Mouse (Mus musculus): ENCODE measurements at regions not wholly inside any gene's neighbourhood (a gene's known extent, or its start where the extent isn't known, plus 50 kb on each side); places are given as distances from the start of the nearest gene placed in this dataset.

GRCm38 (mm10) chr15:24743240-24743639 is 670.3 kb downstream of the Basp1 start:
- DNase-seq (ENCODE audit: low spot score), result no peak
- no peaks in the 10 kb centered on the region for H3K27me3 ChIP-seq (replicated peaks; ENCODE audit: insufficient read depth, low read length)
- no peak overlapping the region for H3K27ac ChIP-seq (ENCODE audit: low read length)
- WGBS, result 64% methylated on average over 6 of the region's 6 CpGs
- no peaks in the 10 kb centered on the region for H3K36me3 ChIP-seq (ENCODE audit: insufficient read depth, low read length)
- no peak for ATAC-seq
- TF ChIP-seq CTCF (IDR thresholded peaks at IDR 0.05) (no peak), EP300 (IDR thresholded peaks at IDR 0.05) (no peak)
- no peak overlapping the region for H3K4me2 ChIP-seq (replicated peaks; ENCODE audit: low read depth, low read length)
- H3K9me3 ChIP-seq (ENCODE audit: low read length), result no peaks in the 10 kb centered on the region
- no peaks in the 10 kb centered on the region for H3K4me1 ChIP-seq (ENCODE audit: insufficient read depth, low read depth, low read length)
- H3K9ac ChIP-seq (replicated peaks; ENCODE audit: low read depth), result no peak overlapping the region
- H3K4me3 ChIP-seq (ENCODE audit: low read depth, low read length), result no peak overlapping the region

- Histone ChIP-seq H3K4me2 (replicated peaks; ENCODE audit: low read depth, low read length) (no peak overlapping the region), H3K27ac (ENCODE audit: low read length) (no peak overlapping the region), H3K4me3 (ENCODE audit: low read depth, low read length) (no peak overlapping the region), H3K36me3 (ENCODE audit: insufficient read depth, low read length) (no peaks in the 10 kb centered on the region), H3K9ac (replicated peaks; ENCODE audit: low read depth) (no peak overlapping the region), H3K9me3 (ENCODE audit: low read length) (no peaks in the 10 kb centered on the region), H3K27me3 (replicated peaks; ENCODE audit: insufficient read depth, low read length) (no peaks in the 10 kb centered on the region), H3K4me1 (ENCODE audit: insufficient read depth, low read depth, low read length) (no peaks in the 10 kb centered on the region)
- no peak for TF ChIP-seq CTCF (IDR thresholded peaks at IDR 0.05)
- no peak for TF ChIP-seq EP300 (IDR thresholded peaks at IDR 0.05)
- ATAC-seq (no peak), DNase-seq (ENCODE audit: low spot score) (no peak)
- WGBS, result 82% methylated on average over 4 of the region's 4 CpGs
Observed at GRCm38 (mm10) chr15:24725170-24725569, 688.4 kb downstream of the Basp1 start.

GRCm38 (mm10) chr15:24724664-24725063 is 688.9 kb downstream of the Basp1 start:
- no peaks in the 10 kb centered on the region for H3K36me3 ChIP-seq (ENCODE audit: insufficient read depth, low read length)
- DNase-seq (ENCODE audit: low spot score) (peak; percentile 12), ATAC-seq (no peak)
- no peak overlapping the region for H3K27ac ChIP-seq (ENCODE audit: low read length)
- peak; percentile 47 for TF ChIP-seq CTCF (IDR thresholded peaks at IDR 0.05)
- TF ChIP-seq EP300 (IDR thresholded peaks at IDR 0.05), result no peak
- no peak overlapping the region for H3K4me3 ChIP-seq (ENCODE audit: low read depth, low read length)
- 36% methylated on average over 4 of the region's 4 CpGs for WGBS
- H3K4me1 ChIP-seq (ENCODE audit: insufficient read depth, low read depth, low read length), result no peaks in the 10 kb centered on the region
- H3K4me2 ChIP-seq (replicated peaks; ENCODE audit: low read depth, low read length), result no peak overlapping the region
- H3K9ac ChIP-seq (replicated peaks; ENCODE audit: low read depth), result no peak overlapping the region
- H3K9me3 ChIP-seq (ENCODE audit: low read length), result no peaks in the 10 kb centered on the region
- H3K27me3 ChIP-seq (replicated peaks; ENCODE audit: insufficient read depth, low read length), result no peaks in the 10 kb centered on the region

- no peak overlapping the region for H3K9ac ChIP-seq (replicated peaks; ENCODE audit: low read depth)
- no peak for ATAC-seq
- H3K27ac ChIP-seq (ENCODE audit: low read length), result no peak overlapping the region
- H3K27me3 ChIP-seq (replicated peaks; ENCODE audit: insufficient read depth, low read length), result no peaks in the 10 kb centered on the region
- H3K4me2 ChIP-seq (replicated peaks; ENCODE audit: low read depth, low read length), result no peak overlapping the region
- no peaks in the 10 kb centered on the region for H3K9me3 ChIP-seq (ENCODE audit: low read length)
- H3K4me3 ChIP-seq (ENCODE audit: low read depth, low read length), result no peak overlapping the region
- H3K36me3 ChIP-seq (ENCODE audit: insufficient read depth, low read length), result no peaks in the 10 kb centered on the region
- WGBS, result 59% methylated on average over 2 of the region's 2 CpGs
- H3K4me1 ChIP-seq (ENCODE audit: insufficient read depth, low read depth, low read length), result no peaks in the 10 kb centered on the region
- no peak for DNase-seq (ENCODE audit: low spot score)
- no peak for TF ChIP-seq CTCF (IDR thresholded peaks at IDR 0.05)
- no peak for TF ChIP-seq EP300 (IDR thresholded peaks at IDR 0.05)
Observed at GRCm38 (mm10) chr15:24720346-24720745, 693.2 kb downstream of the Basp1 start.

- H3K9me3 ChIP-seq (ENCODE audit: low read length), result no peaks in the 10 kb centered on the region
- DNase-seq (ENCODE audit: low spot score), result no peak
- no peak for TF ChIP-seq CTCF (IDR thresholded peaks at IDR 0.05)
- no peak for TF ChIP-seq EP300 (IDR thresholded peaks at IDR 0.05)
- no peak overlapping the region for H3K4me2 ChIP-seq (replicated peaks; ENCODE audit: low read depth, low read length)
- H3K4me1 ChIP-seq (ENCODE audit: insufficient read depth, low read depth, low read length), result no peaks in the 10 kb centered on the region
- no peak for ATAC-seq
- no peak overlapping the region for H3K9ac ChIP-seq (replicated peaks; ENCODE audit: low read depth)
- no peaks in the 10 kb centered on the region for H3K36me3 ChIP-seq (ENCODE audit: insufficient read depth, low read length)
- H3K27ac ChIP-seq (ENCODE audit: low read length), result no peak overlapping the region
- no peak overlapping the region for H3K4me3 ChIP-seq (ENCODE audit: low read depth, low read length)
- H3K27me3 ChIP-seq (replicated peaks; ENCODE audit: insufficient read depth, low read length), result no peaks in the 10 kb centered on the region
- 65% methylated on average over 4 of the region's 4 CpGs for WGBS
Observed at GRCm38 (mm10) chr15:24682167-24682566, 731.4 kb downstream of the Basp1 start.

GRCm38 (mm10) chr15:24648938-24649337 is 764.6 kb downstream of the Basp1 start:
- H3K9ac ChIP-seq (replicated peaks; ENCODE audit: low read depth), result no peak overlapping the region
- no peaks in the 10 kb centered on the region for H3K9me3 ChIP-seq (ENCODE audit: low read length)
- H3K27me3 ChIP-seq (replicated peaks; ENCODE audit: insufficient read depth, low read length), result no peaks in the 10 kb centered on the region
- H3K4me2 ChIP-seq (replicated peaks; ENCODE audit: low read depth, low read length), result no peak overlapping the region
- 80% methylated on average over 1 of the region's 1 CpGs for WGBS
- TF ChIP-seq CTCF (IDR thresholded peaks at IDR 0.05) (no peak), EP300 (IDR thresholded peaks at IDR 0.05) (no peak)
- H3K36me3 ChIP-seq (ENCODE audit: insufficient read depth, low read length), result no peaks in the 10 kb centered on the region
- ATAC-seq (no peak), DNase-seq (ENCODE audit: low spot score) (no peak)
- no peaks in the 10 kb centered on the region for H3K4me1 ChIP-seq (ENCODE audit: insufficient read depth, low read depth, low read length)
- H3K27ac ChIP-seq (ENCODE audit: low read length), result no peak overlapping the region
- H3K4me3 ChIP-seq (ENCODE audit: low read depth, low read length), result no peak overlapping the region

GRCm38 (mm10) chr15:24635620-24636019 is 777.9 kb downstream of the Basp1 start:
- Histone ChIP-seq H3K4me2 (replicated peaks; ENCODE audit: low read depth, low read length) (no peak overlapping the region), H3K4me3 (ENCODE audit: low read depth, low read length) (no peak overlapping the region), H3K36me3 (ENCODE audit: insufficient read depth, low read length) (no peaks in the 10 kb centered on the region), H3K9ac (replicated peaks; ENCODE audit: low read depth) (no peak overlapping the region), H3K9me3 (ENCODE audit: low read length) (no peaks in the 10 kb centered on the region), H3K27me3 (replicated peaks; ENCODE audit: insufficient read depth, low read length) (no peaks in the 10 kb centered on the region), H3K4me1 (ENCODE audit: insufficient read depth, low read depth, low read length) (no peaks in the 10 kb centered on the region), H3K27ac (ENCODE audit: low read length) (no peak overlapping the region)
- ATAC-seq (no peak), DNase-seq (ENCODE audit: low spot score) (no peak)
- WGBS, result 80% methylated on average over 2 of the region's 2 CpGs
- no peak for TF ChIP-seq CTCF (IDR thresholded peaks at IDR 0.05)
- no peak for TF ChIP-seq EP300 (IDR thresholded peaks at IDR 0.05)
